Mouse (Mus musculus) heart, embryonic 16.5 days (tissue): ENCODE measurements around the gene Lamtor2. TPM values are rescaled to one million over a fixed set of nuclear protein-coding genes. Genes with fewer than 3 reads are reported as not detected.

Source experiments
- ATAC-seq: fragments of 200-750 bp; cut with Nextera tagmentation; replicated peaks from 2 replicates; pipeline ENCODE4 v1.8.0; 2017; ENCODE audit warnings: moderate number of reproducible peaks; ENCODE audit not compliant: insufficient read depth, low FRiP score; ENCODE audit errors: extremely low read depth
- H3K27ac ChIP-seq: fragments of 300-500 bp; sonication (generic); 2 replicates; pipeline ENCODE4 v1.5.1; 2014; ENCODE audit warnings: mild to moderate bottlenecking, low read length, control low read depth, moderate library complexity
- H3K27me3 ChIP-seq: fragments of 300-500 bp; sonication (generic); 2 replicates; pipeline ENCODE4 v1.6.1; 2014; ENCODE audit warnings: low read length, mixed read lengths; ENCODE audit not compliant: control insufficient read depth, insufficient read depth
- H3K36me3 ChIP-seq: fragments of 300-500 bp; sonication (generic); 2 replicates; pipeline ENCODE4 v1.6.1; 2014; ENCODE audit not compliant: control insufficient read depth, insufficient read depth
- H3K4me1 ChIP-seq: fragments of 300-500 bp; sonication (generic); 2 replicates; pipeline ENCODE4 v1.6.1; 2014; ENCODE audit warnings: low read length, mixed read lengths; ENCODE audit not compliant: control insufficient read depth, insufficient read depth
- H3K4me2 ChIP-seq: fragments of 300-500 bp; sonication (generic); 2 replicates; pipeline ENCODE4 v1.6.1; 2014; ENCODE audit warnings: low read depth, mild to moderate bottlenecking, control low read depth, low read length
- H3K4me3 ChIP-seq: fragments of 300-500 bp; sonication (generic); 2 replicates; pipeline ENCODE4 v1.5.1; 2014; ENCODE audit warnings: mild to moderate bottlenecking, control low read depth, low read length
- H3K9ac ChIP-seq: fragments of 300-500 bp; sonication (generic); 2 replicates; pipeline ENCODE4 v1.6.1; 2014; ENCODE audit warnings: low read length, control low read depth
- H3K9me3 ChIP-seq: fragments of 300-500 bp; sonication (generic); replicated peaks from 2 replicates; pipeline ENCODE4 v1.6.1; 2016; ENCODE audit warnings: low read length; ENCODE audit not compliant: control insufficient read depth
- WGBS: fragments of 180-500 bp; shearing (Covaris S2); extraction: QIAGEN DNeasy Blood & Tissue Kit; methylation state at CpG from one replicate; pipeline ENCODE4 v1.1.7; 2014; 5-methylcytosine and 5-hydroxymethylcytosine counted together
- polyA plus RNA-seq: library from polyadenylated mRNA; unstranded; fragments of >200 nt; fragmentation: Nextera tagmentation; extraction: Ambion mirVana; gene quantifications from 2 replicates; pipeline ENCODE4 v1.2.1, GENCODE M21; 2015

Lamtor2 gene
- polyA plus RNA-seq, 1 experiment from 2014 or later = 139 TPM

GRCm38 (mm10) chr3:88509250-88509649 is 43.6 kb downstream of the Lamtor2 start:
- peak overlapping the region; percentile 77 for H3K4me2 ChIP-seq
- WGBS = 58% methylated on average over 3 of the region's 3 CpGs
- peak overlapping the region; percentile 94 for H3K27ac ChIP-seq
- H3K4me1 ChIP-seq = peaks cover 32% of the 10 kb centered on the region
- peak overlapping the region; percentile 75 for H3K9ac ChIP-seq
- H3K36me3 ChIP-seq = no peaks in the 10 kb centered on the region
- H3K27me3 ChIP-seq = no peaks in the 10 kb centered on the region
- peak overlapping the region; percentile 58 for H3K4me3 ChIP-seq
- 0 out of 2 replicates have a peak, but pooled peaks have one; percentile 2 for ATAC-seq
- H3K9me3 ChIP-seq = no peaks in the 10 kb centered on the region

DNA sequence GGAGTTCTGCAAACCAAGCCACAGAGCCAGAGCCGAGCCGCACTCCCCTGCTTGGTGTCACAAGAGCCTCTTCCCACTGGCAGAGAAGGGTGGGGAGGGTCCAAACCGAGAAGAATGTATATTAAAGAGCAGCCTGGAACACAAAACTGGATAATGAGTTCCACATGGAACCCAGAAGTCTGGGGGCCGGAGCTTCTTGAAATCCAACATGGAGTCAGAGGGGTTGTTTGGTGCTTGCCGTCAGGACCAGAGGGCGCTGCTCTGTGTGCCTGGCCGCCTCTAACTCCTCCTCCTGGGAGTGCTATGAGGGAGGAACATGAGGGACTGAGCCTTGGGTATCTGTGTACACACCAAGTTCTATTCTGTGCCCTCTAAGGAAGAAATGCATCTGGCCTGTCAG is 47.1 kb downstream of the Lamtor2 start:
- Histone ChIP-seq H3K27ac (no peak overlapping the region), H3K9me3 (no peaks in the 10 kb centered on the region), H3K36me3 (no peaks in the 10 kb centered on the region), H3K27me3 (no peaks in the 10 kb centered on the region), H3K4me2 (no peak overlapping the region), H3K9ac (no peak overlapping the region), H3K4me3 (no peak overlapping the region), H3K4me1 (peaks cover 33% of the 10 kb centered on the region)
- WGBS = 50% methylated on average over 7 of the region's 7 CpGs
- no peak for ATAC-seq

DNA sequence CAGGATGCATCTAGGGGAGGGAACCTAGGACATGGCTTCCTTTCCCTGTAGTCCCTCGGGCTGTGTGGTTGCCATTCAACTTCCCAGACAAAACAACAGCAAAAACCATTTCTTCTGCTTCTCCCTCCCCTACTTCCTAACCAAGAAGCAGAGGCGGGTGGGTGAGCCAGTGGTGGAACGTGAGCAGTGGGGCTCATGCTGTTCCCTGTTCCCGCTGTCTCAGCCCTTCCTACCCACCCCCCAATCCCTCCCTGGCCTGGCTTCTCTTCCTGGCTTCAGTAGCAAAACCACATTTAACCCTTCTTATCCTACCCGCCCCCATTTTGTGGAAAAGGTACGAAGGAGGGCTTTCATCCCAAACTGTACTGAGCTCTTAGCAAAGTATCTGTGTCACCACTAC is 47.8 kb downstream of the Lamtor2 start:
- H3K9me3 ChIP-seq = no peaks in the 10 kb centered on the region
- no peaks in the 10 kb centered on the region for H3K36me3 ChIP-seq
- H3K4me1 ChIP-seq = peaks cover 32% of the 10 kb centered on the region
- no peak overlapping the region for H3K4me2 ChIP-seq
- 74% methylated on average over 6 of the region's 6 CpGs for WGBS
- no peak overlapping the region for H3K27ac ChIP-seq
- ATAC-seq = no peak
- H3K9ac ChIP-seq = no peak overlapping the region
- H3K27me3 ChIP-seq = no peaks in the 10 kb centered on the region
- H3K4me3 ChIP-seq = no peak overlapping the region

GRCm38 (mm10) chr3:88503881-88504746 is 48.8 kb downstream of the Lamtor2 start:
- H3K9ac ChIP-seq = peak overlapping the region; percentile 91

GRCm38 (mm10) chr3:88503505-88503863 is 49.4 kb downstream of the Lamtor2 start:
- peak; percentile 30; the same call in 1 of the 2 replicates for ATAC-seq
- Histone ChIP-seq H3K4me1 (peaks cover 25% of the 10 kb centered on the region), H3K27ac (peak overlapping the region; percentile 90), H3K4me2 (peak overlapping the region; percentile 94), H3K9me3 (no peaks in the 10 kb centered on the region), H3K4me3 (peak overlapping the region; percentile 71), H3K9ac (peak overlapping the region; percentile 91), H3K36me3 (no peaks in the 10 kb centered on the region), H3K27me3 (no peaks in the 10 kb centered on the region)
- WGBS = 13% methylated on average over 4 of the region's 4 CpGs

More at GRCm38 (mm10) chr3:88503881-88504746, 48.8 kb downstream of the Lamtor2 start:
- WGBS = 44% methylated on average over 8 of the region's 8 CpGs
- Histone ChIP-seq H3K27me3 (no peaks in the 10 kb centered on the region), H3K4me1 (peaks cover 26% of the 10 kb centered on the region), H3K9me3 (no peaks in the 10 kb centered on the region), H3K4me2 (peak overlapping the region; percentile 94; the same call in 1 of the 2 replicates), H3K4me3 (no peak overlapping the region), H3K36me3 (no peaks in the 10 kb centered on the region), H3K27ac (peak overlapping the region; percentile 90)
- no peak for ATAC-seq

- peak overlapping the region; percentile 91 for H3K9ac ChIP-seq
- H3K4me2 ChIP-seq = peak overlapping the region; percentile 94
- under 1% methylated on average over 55 of the region's 55 CpGs for WGBS
- ATAC-seq = peak; percentile 90
- peak overlapping the region; percentile 71 for H3K4me3 ChIP-seq
- no peaks in the 10 kb centered on the region for H3K27me3 ChIP-seq
- no peaks in the 10 kb centered on the region for H3K36me3 ChIP-seq
- peaks cover 25% of the 10 kb centered on the region for H3K4me1 ChIP-seq
- H3K27ac ChIP-seq = peak overlapping the region; percentile 90
- no peaks in the 10 kb centered on the region for H3K9me3 ChIP-seq
Measured at GRCm38 (mm10) chr3:88502641-88503504, 50.0 kb downstream of the Lamtor2 start.

GRCm38 (mm10) chr3:88502031-88502571 is 50.8 kb downstream of the Lamtor2 start:
- Histone ChIP-seq H3K4me2 (peak overlapping the region; percentile 94), H3K9me3 (no peaks in the 10 kb centered on the region), H3K27ac (peak overlapping the region; percentile 90), H3K36me3 (no peaks in the 10 kb centered on the region), H3K27me3 (no peaks in the 10 kb centered on the region), H3K9ac (peak overlapping the region; percentile 91), H3K4me1 (peaks cover 30% of the 10 kb centered on the region), H3K4me3 (peak overlapping the region; percentile 71)
- ATAC-seq = 0 out of 2 replicates have a peak, but pooled peaks have one; percentile 1
- WGBS = 18% methylated on average over 11 of the region's 11 CpGs

DNA sequence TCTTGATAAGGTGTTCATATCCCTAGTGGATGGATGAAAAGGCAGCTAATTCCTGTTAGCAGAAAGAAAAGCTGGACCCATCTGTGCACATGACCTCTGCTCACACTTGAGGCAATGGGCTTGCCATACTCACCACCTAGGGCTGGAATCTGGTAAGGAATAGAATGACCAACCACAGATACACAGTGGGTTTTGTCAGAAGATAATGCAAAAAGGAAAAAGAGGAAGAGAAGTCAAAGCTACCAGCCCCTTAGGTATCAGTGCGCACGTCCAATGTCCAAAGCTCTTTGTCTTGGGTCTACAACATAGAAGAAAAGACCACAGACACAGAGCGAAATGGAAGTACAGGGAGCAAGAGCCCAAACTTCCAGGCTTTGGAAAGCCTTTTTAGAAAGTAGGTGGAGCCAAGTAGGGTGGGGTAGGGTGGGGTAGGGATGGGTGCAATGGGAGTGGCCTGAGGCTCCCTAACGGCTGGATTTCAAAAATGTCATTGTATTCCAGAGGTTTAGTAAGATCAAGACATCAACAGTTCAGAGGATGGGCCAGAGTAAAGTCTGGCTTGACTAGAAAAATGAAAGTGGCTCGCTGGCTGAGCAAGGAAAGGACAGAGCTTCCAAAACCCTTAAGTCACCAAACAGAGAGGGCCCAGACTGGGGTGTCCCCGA is 51.4 kb downstream of the Lamtor2 start:
- Histone ChIP-seq H3K4me1 (peaks cover 34% of the 10 kb centered on the region), H3K4me2 (peak overlapping the region; percentile 94), H3K27ac (peak overlapping the region; percentile 90), H3K9me3 (no peaks in the 10 kb centered on the region), H3K9ac (peak overlapping the region; percentile 91), H3K4me3 (peak overlapping the region; percentile 71), H3K27me3 (no peaks in the 10 kb centered on the region), H3K36me3 (no peaks in the 10 kb centered on the region)
- no peak for ATAC-seq
- WGBS = 51% methylated on average over 6 of the region's 6 CpGs
